ENCODE assay signal across 10 mouse cellular contexts in genomic region chr4:86310806-86311730, GRCm38 (mm10).
DNase-seq lines count a peak whose midpoint lies in the region; ATAC-seq and TF ChIP-seq lines count a peak whose summit lies in the region.
"Had no signal": no experiment of that assay in that cellular context is flagged by ENCODE, and none has a peak within 500 bp of the region (broad histone marks: within the 10 kb centered on the region; RNA-seq: fewer than 3 reads in every experiment).

No protein-coding gene starts in this region.

- H3K36me3 ChIP-seq in liver, adult 2 months (ENCODE audit: control insufficient read depth, insufficient read depth, low read length): no peaks in the 10 kb centered on the region
- H3K36me3 ChIP-seq in liver, postnatal 0 days (replicated peaks; ENCODE audit: insufficient read depth, low read length): no peaks in the 10 kb centered on the region
- H3K36me3 ChIP-seq in stomach, postnatal 0 days (ENCODE audit: control insufficient read depth, insufficient read depth, low read length): no peaks in the 10 kb centered on the region

- TF ChIP-seq EP300 in liver, postnatal 0 days (IDR thresholded peaks at IDR 0.05; ENCODE audit: low read depth): no peak
- TF ChIP-seq EP300 in stomach, postnatal 0 days (optimal IDR thresholded peaks at IDR 0.05): no peak

- no peak overlapping the region for H3K4me3 ChIP-seq in liver, adult 2 months (ENCODE audit: insufficient read depth, low read depth, low read length)
- no peak overlapping the region for H3K4me3 ChIP-seq in liver, postnatal 0 days (ENCODE audit: low read depth, low read length)
- no peak overlapping the region for H3K4me3 ChIP-seq in stomach, postnatal 0 days (ENCODE audit: low read depth, low read length)

- H3K9ac ChIP-seq in liver, adult 2 months (ENCODE audit: low read depth, low read length): no peak overlapping the region
- H3K9ac ChIP-seq in liver, postnatal 0 days (replicated peaks): no peak overlapping the region
- H3K9ac ChIP-seq in stomach, postnatal 0 days (ENCODE audit: low read length): no peak overlapping the region

- no peak overlapping the region for H3K27ac ChIP-seq in liver, adult 2 months (replicated peaks; ENCODE audit: insufficient read depth, low read depth, low read length)
- no peak overlapping the region for H3K27ac ChIP-seq in liver, postnatal 0 days (ENCODE audit: low read depth)
- no peak overlapping the region for H3K27ac ChIP-seq in stomach, postnatal 0 days (replicated peaks)
- H3K27ac ChIP-seq: macrophage had no signal

- peaks cover 5% of the 10 kb centered on the region; the same call in 1 of the 2 replicates for H3K4me1 ChIP-seq in liver, adult 2 months (ENCODE audit: control insufficient read depth, insufficient read depth, low read length)
- no peaks in the 10 kb centered on the region for H3K4me1 ChIP-seq in liver, postnatal 0 days (ENCODE audit: insufficient read depth)
- H3K4me1 ChIP-seq in stomach, postnatal 0 days (replicated peaks; ENCODE audit: control insufficient read depth, insufficient read depth): no peaks in the 10 kb centered on the region

- no peaks in the 10 kb centered on the region for H3K27me3 ChIP-seq in liver, adult 2 months (ENCODE audit: control insufficient read depth, insufficient read depth, low read length)
- H3K27me3 ChIP-seq in liver, postnatal 0 days (ENCODE audit: insufficient read depth, low read length): no peaks in the 10 kb centered on the region
- H3K27me3 ChIP-seq in stomach, postnatal 0 days (ENCODE audit: control insufficient read depth, insufficient read depth, low read length): no peaks in the 10 kb centered on the region

- H3K9me3 ChIP-seq in liver, postnatal 0 days (ENCODE audit: low read length): no peaks in the 10 kb centered on the region
- no peaks in the 10 kb centered on the region for H3K9me3 ChIP-seq in stomach, postnatal 0 days (ENCODE audit: control insufficient read depth, low read length)

- 73% methylated on average over 7 of the region's 7 CpGs for WGBS in liver, adult 2 months
- WGBS in liver, postnatal 0 days (ENCODE audit: insufficient replicate concordance): 59% methylated on average over 7 of the region's 7 CpGs
- WGBS in stomach, postnatal 0 days: 62% methylated on average over 7 of the region's 7 CpGs

- ATAC-seq in liver, postnatal 0 days: no peak
- no peak for ATAC-seq in stomach, postnatal 0 days (ENCODE audit: low FRiP score, low TSS enrichment)

- no peak for TF ChIP-seq CTCF in liver, adult 2 months (IDR thresholded peaks at IDR 0.05; ENCODE audit: low read depth, low read length)
- TF ChIP-seq CTCF in liver, postnatal 0 days (IDR thresholded peaks at IDR 0.05; ENCODE audit: low read depth): no peak
- no peak for TF ChIP-seq CTCF in stomach, postnatal 0 days (IDR thresholded peaks at IDR 0.05; ENCODE audit: low read depth)

- peak; percentile 55 for DNase-seq in liver, adult 2 months (ENCODE audit: extremely low read depth, low read depth, low spot score)
- DNase-seq in liver, postnatal 0 days: no peak
- peak; percentile 55 to 57 for DNase-seq in heart, adult 18-20 months
- peak; percentile 53 for DNase-seq in heart, postnatal 4 days
- DNase-seq in lung, postnatal 36 days: peak; percentile 55
- no peak for DNase-seq in stomach, postnatal 0 days (ENCODE audit: low spot score)
- no peak for DNase-seq in right cerebral cortex, postnatal 36 days (ENCODE audit: low spot score in 2 of 2)
- DNase-seq: cerebellum, adult 8-10 months; gastrocnemius, postnatal 25 days had no signal

- no peak for TF ChIP-seq POLR2A in liver, adult 2 months (IDR thresholded peaks at IDR 0.05; ENCODE audit: extremely low read depth, insufficient read depth, low read length)

- no peak overlapping the region for H3K4me2 ChIP-seq in liver, postnatal 0 days (ENCODE audit: low read depth, low read length)
- no peak overlapping the region for H3K4me2 ChIP-seq in stomach, postnatal 0 days (replicated peaks; ENCODE audit: low read depth)

- no peaks in the 10 kb centered on the region for H3K79me2 ChIP-seq in liver, adult 2 months (ENCODE audit: control insufficient read depth, insufficient read depth, low read length)

Comparison
In these comparisons a context has a peak if more than half of its experiments do, and no peak if none do; other contexts are left out.
1. DNase-seq: peak in liver, adult 2 months (single experiment), heart, adult 18-20 months (2 of 2), heart, postnatal 4 days (single experiment) and lung, postnatal 36 days (single experiment); none in liver, postnatal 0 days (single experiment), stomach, postnatal 0 days (single experiment) and right cerebral cortex, postnatal 36 days (0 of 2).